Mouse (Mus musculus) fibroblast of lung, adult 2 months (primary cell): Measurements from ENCODE around the gene Sc5d.

Experiments
- DNase-seq: peaks from one replicate; pipeline ENCODE4 v3.0.0-alpha.2; 2011; ENCODE audit warnings: low read depth

Sc5d gene

DNA sequence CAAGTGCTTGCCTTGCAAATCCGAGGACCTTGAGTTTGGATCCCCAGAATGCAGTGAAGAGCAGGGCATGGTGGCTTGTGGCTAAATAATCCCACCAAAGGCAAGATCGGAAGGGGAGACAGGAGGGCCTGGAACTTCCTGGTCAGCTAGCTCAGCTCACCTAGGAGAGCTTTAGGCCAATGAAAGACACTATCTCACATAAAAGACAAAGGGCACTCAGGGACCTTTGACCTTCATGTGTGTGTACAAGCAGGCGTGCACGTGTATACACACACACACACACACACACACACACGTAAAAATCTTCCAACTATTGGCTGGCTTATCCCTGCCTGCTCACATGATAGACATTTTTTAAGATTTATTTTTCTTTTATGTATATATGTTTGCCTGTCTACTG is 3.6 kb downstream of the Sc5d start:
- DNase-seq: no peak

GRCm38 (mm10) chr9:42249112-42249511 is 14.9 kb downstream of the Sc5d start:
- DNase-seq: no peak

- DNase-seq: no peak
Measured at GRCm38 (mm10) chr9:42246688-42247087, 17.4 kb downstream of the Sc5d start.

DNA sequence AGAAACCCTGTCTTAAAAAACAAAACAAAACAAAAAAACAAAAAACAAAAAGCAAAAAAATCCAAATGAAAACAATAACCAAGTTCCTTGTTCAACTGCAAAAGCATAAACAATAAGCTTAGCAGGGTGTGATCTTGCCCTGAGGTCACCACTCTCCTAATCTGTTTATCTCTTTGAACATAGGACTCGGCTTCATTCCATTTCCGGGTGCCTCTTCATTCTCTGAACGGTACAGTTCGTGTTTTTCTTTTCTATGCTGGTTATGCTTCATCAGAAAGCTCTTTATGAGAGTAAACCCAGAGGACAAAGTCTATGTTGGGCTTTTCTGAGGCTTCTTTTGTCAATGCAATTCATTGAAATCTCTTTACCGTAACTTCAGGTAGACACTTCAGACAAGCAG is 19.9 kb downstream of the Sc5d start:
- no peak for DNase-seq

DNA sequence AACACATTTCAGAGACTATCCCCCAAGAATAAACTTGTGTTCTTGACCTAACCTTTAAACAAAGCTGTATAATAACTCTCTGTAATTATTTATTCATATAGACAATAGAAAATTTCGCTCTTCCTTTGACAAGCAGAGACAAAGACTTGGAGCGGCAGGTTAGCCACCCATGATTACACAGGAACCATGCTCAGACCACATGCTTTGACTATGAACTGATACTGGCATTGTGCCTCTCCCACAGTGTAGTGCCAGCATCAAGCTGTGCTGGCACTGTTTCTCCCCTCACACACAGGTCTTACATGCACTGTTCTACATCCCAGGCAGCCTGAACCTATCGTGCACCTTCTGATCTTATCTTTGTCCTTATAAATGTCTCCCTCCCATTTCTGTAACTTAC is 23.0 kb downstream of the Sc5d start:
- DNase-seq: no peak

DNA sequence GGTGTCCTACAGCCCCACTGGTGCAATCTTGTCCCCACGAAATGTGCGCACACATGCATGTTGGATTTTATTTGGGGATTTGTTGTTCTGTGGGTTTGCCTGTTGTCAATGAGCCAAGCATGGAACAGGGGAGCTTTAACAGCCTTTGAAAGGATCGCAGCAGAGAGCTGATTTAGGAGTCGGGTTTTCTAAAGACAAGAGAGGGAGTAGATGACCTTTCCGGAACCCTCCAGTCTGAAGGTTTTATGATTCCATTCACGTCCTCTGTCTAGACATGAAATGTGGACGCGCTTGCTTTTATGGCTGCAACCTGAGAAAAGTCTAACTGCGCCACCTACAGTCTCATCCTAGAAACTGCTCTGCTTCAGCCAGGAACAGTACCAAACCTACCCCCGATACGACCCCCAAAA is 23.5 kb downstream of the Sc5d start:
- peak; percentile 45 for DNase-seq

GRCm38 (mm10) chr9:42238827-42239226 is 25.2 kb downstream of the Sc5d start:
- no peak for DNase-seq

GRCm38 (mm10) chr9:42231116-42231515 is 32.9 kb downstream of the Sc5d start:
- no peak for DNase-seq

GRCm38 (mm10) chr9:42230333-42230732 is 33.7 kb downstream of the Sc5d start:
- no peak for DNase-seq

- no peak for DNase-seq
Measured at GRCm38 (mm10) chr9:42229465-42230110, 34.5 kb downstream of the Sc5d start.

- DNase-seq: no peak
Measured at GRCm38 (mm10) chr9:42227804-42228203, 36.3 kb downstream of the Sc5d start.

- DNase-seq: no peak
Measured at GRCm38 (mm10) chr9:42219001-42219660, 44.9 kb downstream of the Sc5d start.

DNA sequence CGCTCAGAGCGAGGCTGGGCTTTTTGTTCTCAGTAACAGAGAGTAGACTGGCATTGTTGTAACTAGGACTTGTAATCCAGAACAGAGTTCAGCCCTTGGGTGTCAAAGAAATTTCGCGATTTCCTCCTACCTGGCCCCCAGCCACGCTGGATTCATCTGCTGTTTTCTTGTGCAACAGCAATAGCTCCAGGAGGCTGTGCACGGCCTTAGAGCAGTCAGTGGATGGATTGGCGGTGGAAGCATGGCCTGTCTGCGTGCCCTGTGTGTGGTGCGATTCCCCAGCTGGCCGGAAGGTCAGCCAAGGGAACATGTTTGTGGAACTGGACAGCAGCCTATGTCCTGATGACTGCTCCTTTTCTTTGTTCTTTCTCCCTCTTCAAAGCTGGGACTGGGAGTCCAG is 46.4 kb downstream of the Sc5d start:
- peak; percentile 73 for DNase-seq

GRCm38 (mm10) chr9:42214116-42214515 is 49.9 kb downstream of the Sc5d start:
- DNase-seq: no peak

GRCm38 (mm10) chr9:42213142-42213541 is 50.9 kb downstream of the Sc5d start:
- DNase-seq: no peak

- DNase-seq: peak; percentile 46
Measured at GRCm38 (mm10) chr9:42209666-42210065, 54.4 kb downstream of the Sc5d start.

DNA sequence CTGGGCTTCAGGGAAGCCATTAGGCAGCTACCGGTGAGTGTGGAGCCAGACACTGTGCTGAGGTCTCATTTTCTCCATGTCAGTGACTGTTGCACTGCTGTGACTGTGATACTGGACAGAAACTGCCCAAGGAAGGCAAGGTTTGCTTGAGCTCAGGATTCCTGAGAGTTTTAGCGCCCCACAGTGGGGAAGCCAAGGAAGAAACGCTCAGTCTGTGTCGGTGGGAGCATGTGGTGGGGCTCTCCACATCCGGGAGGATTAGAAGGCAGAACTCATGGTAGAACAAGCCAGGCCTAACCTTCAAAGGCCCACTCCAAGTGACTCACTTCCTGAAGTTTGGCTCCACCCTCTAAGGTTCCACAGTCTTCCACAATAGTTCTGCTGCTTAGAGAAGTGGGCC is 55.6 kb downstream of the Sc5d start:
- no peak for DNase-seq

GRCm38 (mm10) chr9:42206750-42207149 is 57.3 kb downstream of the Sc5d start:
- peak; percentile 65 for DNase-seq

DNA sequence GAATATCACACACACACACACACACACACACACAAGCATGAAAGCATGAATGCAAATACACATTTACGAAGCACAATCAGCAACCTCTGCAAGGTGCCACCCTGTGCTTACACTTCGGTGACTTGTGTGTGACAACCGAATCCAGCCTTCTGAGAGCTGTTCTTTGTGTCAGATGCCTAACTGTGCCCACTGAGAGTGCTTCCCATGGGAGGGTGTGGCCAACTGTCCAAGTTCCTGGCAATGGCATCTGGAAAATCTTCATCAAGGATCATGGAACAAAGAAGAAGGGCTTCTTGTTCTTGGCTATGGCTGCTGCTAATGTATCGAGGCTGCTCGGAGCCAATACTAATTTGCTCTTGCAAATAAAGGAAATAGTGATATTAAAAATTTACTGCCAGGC is 61.8 kb downstream of the Sc5d start:
- DNase-seq: no peak
